Mouse (Mus musculus) heart, embryonic 11.5 days (tissue): ENCODE data around the gene Coq3. TPM values are rescaled to one million over a fixed set of nuclear protein-coding genes. Genes with fewer than 3 reads are reported as not detected.

Experiments
- ATAC-seq: fragments of 200-750 bp; cut with Nextera tagmentation; replicated peaks from 2 replicates; pipeline ENCODE4 v1.8.0; 2017; ENCODE audit warnings: moderate library complexity; ENCODE audit not compliant: insufficient number of reproducible peaks, low FRiP score, low TSS enrichment
- H3K27ac ChIP-seq: fragments of 300-500 bp; sonication (generic); 2 replicates; pipeline ENCODE4 v1.5.1; 2014; ENCODE audit warnings: mild to moderate bottlenecking, low read depth, low read length
- H3K27me3 ChIP-seq: fragments of 300-500 bp; sonication (generic); 2 replicates; pipeline ENCODE4 v1.6.1; 2014; ENCODE audit warnings: mild to moderate bottlenecking, low read length, mixed read lengths; ENCODE audit not compliant: control insufficient read depth, insufficient read depth
- H3K36me3 ChIP-seq: fragments of 300-500 bp; sonication (generic); 2 replicates; pipeline ENCODE4 v1.6.1; 2014; ENCODE audit warnings: mild to moderate bottlenecking, low read length, moderate library complexity, mixed read lengths; ENCODE audit not compliant: control insufficient read depth, insufficient read depth
- H3K4me1 ChIP-seq: fragments of 300-500 bp; sonication (generic); 2 replicates; pipeline ENCODE4 v1.6.1; 2014; ENCODE audit warnings: low read length; ENCODE audit not compliant: control insufficient read depth, insufficient read depth
- H3K4me2 ChIP-seq: fragments of 300-500 bp; sonication (generic); 2 replicates; pipeline ENCODE4 v1.6.1; 2014; ENCODE audit warnings: mild to moderate bottlenecking, moderate library complexity
- H3K4me3 ChIP-seq: fragments of 300-500 bp; sonication (generic); 2 replicates; pipeline ENCODE4 v1.5.1; 2014; ENCODE audit warnings: low read depth, low read length
- H3K9ac ChIP-seq: fragments of 300-500 bp; sonication (generic); 2 replicates; pipeline ENCODE4 v1.6.1; 2014; ENCODE audit warnings: mild to moderate bottlenecking, low read depth, low read length, moderate library complexity
- H3K9me3 ChIP-seq: fragments of 300-500 bp; sonication (generic); replicated peaks from 2 replicates; pipeline ENCODE4 v1.6.1; 2016; ENCODE audit warnings: low read length; ENCODE audit not compliant: control insufficient read depth
- WGBS: fragments of 180-500 bp; shearing (Covaris S2); extraction: QIAGEN DNeasy Blood & Tissue Kit; methylation state at CpG from one replicate; pipeline ENCODE4 v1.1.7; 2014; ENCODE audit not compliant: insufficient replicate concordance; 5-methylcytosine and 5-hydroxymethylcytosine counted together
- polyA plus RNA-seq: library from polyadenylated mRNA; unstranded; fragments of >200 nt; fragmentation: Nextera tagmentation; extraction: Ambion mirVana; gene quantifications from 2 replicates; pipeline ENCODE4 v1.2.1, GENCODE M21; 2014

Coq3 gene
- polyA plus RNA-seq, 1 experiment from 2014 or later: 14.8 TPM

GRCm38 (mm10) chr4:21952255-21952654 lies 72.8 kb downstream of the Coq3 start:
- Histone ChIP-seq H3K9me3 (no peaks in the 10 kb centered on the region), H3K27me3 (no peaks in the 10 kb centered on the region), H3K36me3 (no peaks in the 10 kb centered on the region), H3K4me3 (no peak overlapping the region), H3K9ac (no peak overlapping the region), H3K27ac (no peak overlapping the region), H3K4me1 (no peaks in the 10 kb centered on the region), H3K4me2 (no peak overlapping the region)
- ATAC-seq: no peak
- 31% methylated on average over 2 of the region's 2 CpGs for WGBS

DNA sequence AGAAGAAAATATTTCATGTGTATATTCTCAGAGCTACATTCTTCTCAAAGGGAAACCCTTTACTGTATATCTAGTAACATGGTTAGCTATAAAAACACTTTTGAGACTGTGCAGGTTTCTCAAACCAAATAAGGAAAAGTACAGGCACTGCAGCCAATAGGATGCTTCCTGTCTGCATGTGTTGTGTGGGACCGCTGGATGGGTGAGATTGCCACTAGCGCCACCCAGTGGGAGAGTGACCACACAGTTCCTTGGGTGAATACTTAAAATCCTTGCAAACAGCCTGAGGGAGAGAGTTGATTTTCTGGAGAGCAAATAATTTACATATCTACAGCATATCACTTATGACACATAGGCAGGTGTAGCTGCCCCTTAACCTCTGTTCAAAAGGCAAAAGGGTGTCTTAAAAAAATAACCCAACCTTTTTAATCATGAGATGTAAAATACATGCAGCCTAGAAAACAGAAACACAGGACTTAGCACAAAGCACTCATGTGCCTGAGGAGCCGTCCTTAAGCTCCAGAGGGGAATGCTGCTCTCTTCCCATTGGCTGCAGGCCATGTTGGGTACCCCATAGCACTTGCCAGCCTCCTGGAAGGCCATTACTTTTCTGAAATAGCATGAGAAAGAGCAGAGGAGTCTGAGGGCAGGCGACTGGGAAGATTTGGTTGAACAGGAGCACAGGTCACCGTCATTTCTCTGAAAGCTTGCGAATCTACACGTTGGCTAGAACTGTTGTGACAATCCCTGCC lies 78.3 kb downstream of the Coq3 start:
- Histone ChIP-seq H3K36me3 (no peaks in the 10 kb centered on the region), H3K4me1 (no peaks in the 10 kb centered on the region), H3K4me2 (no peak overlapping the region), H3K27me3 (no peaks in the 10 kb centered on the region), H3K9me3 (no peaks in the 10 kb centered on the region), H3K27ac (no peak overlapping the region), H3K9ac (no peak overlapping the region), H3K4me3 (no peak overlapping the region)
- 45% methylated on average over 7 of the region's 7 CpGs for WGBS
- no peak for ATAC-seq

Other genes with a start within 250 kb of the Coq3 start
- not detected in 2 replicates for gene Prdm13, start 193.7 kb upstream of the Coq3 start, polyA plus RNA-seq
- 29.5 and 31.0 TPM in 2 replicates for gene Ccnc, start 152.0 kb upstream of the Coq3 start, polyA plus RNA-seq
- 9.8 and 11.9 TPM in 2 replicates for gene Usp45, start 112.5 kb upstream of the Coq3 start, polyA plus RNA-seq
- gene Tstd3, start 112.5 kb upstream of the Coq3 start, polyA plus RNA-seq: 24.4 and 26.4 TPM in 2 replicates
- 90.5 and 106 TPM in 2 replicates for gene Pnisr, start 32.1 kb upstream of the Coq3 start, polyA plus RNA-seq
- gene Faxc, start 51.7 kb downstream of the Coq3 start, polyA plus RNA-seq: 3.6 and 3.8 TPM in 2 replicates